Mouse (Mus musculus): ENCODE data around the gene Gls. TPM values are rescaled to one million over a fixed set of nuclear protein-coding genes. Genes with fewer than 3 reads are reported as not detected.
A peak's percentile ranks its signal among the peaks of the same experiment; 100 is the strongest.

The Gls gene
- polyA plus RNA-seq, 1 experiment from 2014 or later, result 4.7 TPM

- no peaks in the 10 kb centered on the region for H3K27me3 ChIP-seq (ENCODE audit: insufficient read depth, low read length)
- DNase-seq, result no peak
- peaks cover 98% of the 10 kb centered on the region for H3K36me3 ChIP-seq (replicated peaks; ENCODE audit: insufficient read depth, low read length)
- no peak overlapping the region for H3K4me3 ChIP-seq (ENCODE audit: low read depth, low read length)
- no peak overlapping the region for H3K27ac ChIP-seq (ENCODE audit: low read depth)
- 82% methylated on average over 7 of the region's 7 CpGs for WGBS (ENCODE audit: insufficient replicate concordance)
- H3K4me2 ChIP-seq (ENCODE audit: low read depth, low read length), result no peak overlapping the region
- H3K9ac ChIP-seq (replicated peaks), result no peak overlapping the region
- TF ChIP-seq CTCF (IDR thresholded peaks at IDR 0.05; ENCODE audit: low read depth), result no peak
- TF ChIP-seq EP300 (IDR thresholded peaks at IDR 0.05; ENCODE audit: low read depth), result no peak
- no peak for ATAC-seq
- no peaks in the 10 kb centered on the region for H3K9me3 ChIP-seq (ENCODE audit: low read length)
- no peaks in the 10 kb centered on the region for H3K4me1 ChIP-seq (ENCODE audit: insufficient read depth)
Measured at GRCm38 (mm10) chr1:52148178-52148577, 84.9 kb downstream of the Gls start.

GRCm38 (mm10) chr1:52147431-52147830 is 85.6 kb downstream of the Gls start:
- TF ChIP-seq CTCF (IDR thresholded peaks at IDR 0.05; ENCODE audit: low read depth) (no peak), EP300 (IDR thresholded peaks at IDR 0.05; ENCODE audit: low read depth) (no peak)
- Histone ChIP-seq H3K4me2 (ENCODE audit: low read depth, low read length) (no peak overlapping the region), H3K4me1 (ENCODE audit: insufficient read depth) (no peaks in the 10 kb centered on the region), H3K9ac (replicated peaks) (no peak overlapping the region), H3K36me3 (replicated peaks; ENCODE audit: insufficient read depth, low read length) (peaks cover 98% of the 10 kb centered on the region), H3K4me3 (ENCODE audit: low read depth, low read length) (no peak overlapping the region), H3K27ac (ENCODE audit: low read depth) (no peak overlapping the region), H3K27me3 (ENCODE audit: insufficient read depth, low read length) (no peaks in the 10 kb centered on the region), H3K9me3 (ENCODE audit: low read length) (no peaks in the 10 kb centered on the region)
- ATAC-seq (no peak), DNase-seq (no peak)
- WGBS (ENCODE audit: insufficient replicate concordance), result 84% methylated on average over 2 of the region's 2 CpGs

GRCm38 (mm10) chr1:52146214-52146970 is 86.6 kb downstream of the Gls start:
- ATAC-seq, result no peak
- H3K36me3 ChIP-seq (replicated peaks; ENCODE audit: insufficient read depth, low read length), result peaks cover 95% of the 10 kb centered on the region
- 60% methylated on average over 12 of the region's 12 CpGs for WGBS (ENCODE audit: insufficient replicate concordance)

GRCm38 (mm10) chr1:52144907-52145306 is 88.1 kb downstream of the Gls start:
- Histone ChIP-seq H3K4me3 (ENCODE audit: low read depth, low read length) (no peak overlapping the region), H3K27me3 (ENCODE audit: insufficient read depth, low read length) (no peaks in the 10 kb centered on the region), H3K9ac (replicated peaks) (no peak overlapping the region), H3K36me3 (replicated peaks; ENCODE audit: insufficient read depth, low read length) (peaks cover 94% of the 10 kb centered on the region), H3K27ac (ENCODE audit: low read depth) (no peak overlapping the region), H3K4me2 (ENCODE audit: low read depth, low read length) (no peak overlapping the region), H3K9me3 (ENCODE audit: low read length) (no peaks in the 10 kb centered on the region), H3K4me1 (ENCODE audit: insufficient read depth) (no peaks in the 10 kb centered on the region)
- no peak for DNase-seq
- TF ChIP-seq EP300 (IDR thresholded peaks at IDR 0.05; ENCODE audit: low read depth) (no peak), CTCF (IDR thresholded peaks at IDR 0.05; ENCODE audit: low read depth) (no peak)
- 80% methylated on average over 10 of the region's 10 CpGs for WGBS (ENCODE audit: insufficient replicate concordance)
- no peak for ATAC-seq

More at GRCm38 (mm10) chr1:52146214-52146970, 86.6 kb downstream of the Gls start:
- Histone ChIP-seq H3K4me1 (ENCODE audit: insufficient read depth) (no peaks in the 10 kb centered on the region), H3K9me3 (ENCODE audit: low read length) (no peaks in the 10 kb centered on the region), H3K27ac (ENCODE audit: low read depth) (no peak overlapping the region), H3K9ac (replicated peaks) (no peak overlapping the region), H3K4me3 (ENCODE audit: low read depth, low read length) (no peak overlapping the region), H3K4me2 (ENCODE audit: low read depth, low read length) (no peak overlapping the region), H3K27me3 (ENCODE audit: insufficient read depth, low read length) (no peaks in the 10 kb centered on the region)
- peak; percentile 73 for TF ChIP-seq CTCF (IDR thresholded peaks at IDR 0.05; ENCODE audit: low read depth)
- no peak for TF ChIP-seq EP300 (IDR thresholded peaks at IDR 0.05; ENCODE audit: low read depth)
- no peak for DNase-seq

- no peak overlapping the region for H3K4me2 ChIP-seq (ENCODE audit: low read depth, low read length)
- H3K27ac ChIP-seq (ENCODE audit: low read depth), result no peak overlapping the region
- ATAC-seq, result no peak
- TF ChIP-seq EP300 (IDR thresholded peaks at IDR 0.05; ENCODE audit: low read depth) (no peak), CTCF (IDR thresholded peaks at IDR 0.05; ENCODE audit: low read depth) (no peak)
- no peaks in the 10 kb centered on the region for H3K27me3 ChIP-seq (ENCODE audit: insufficient read depth, low read length)
- no peak overlapping the region for H3K9ac ChIP-seq (replicated peaks)
- H3K36me3 ChIP-seq (replicated peaks; ENCODE audit: insufficient read depth, low read length), result peaks cover 93% of the 10 kb centered on the region
- DNase-seq, result no peak
- no peak overlapping the region for H3K4me3 ChIP-seq (ENCODE audit: low read depth, low read length)
- WGBS (ENCODE audit: insufficient replicate concordance), result 91% methylated on average over 7 of the region's 7 CpGs
- no peaks in the 10 kb centered on the region for H3K9me3 ChIP-seq (ENCODE audit: low read length)
- H3K4me1 ChIP-seq (ENCODE audit: insufficient read depth), result no peaks in the 10 kb centered on the region
Measured at GRCm38 (mm10) chr1:52143596-52144156, 89.4 kb downstream of the Gls start.

GRCm38 (mm10) chr1:52143191-52143590 is 89.8 kb downstream of the Gls start:
- TF ChIP-seq EP300 (IDR thresholded peaks at IDR 0.05; ENCODE audit: low read depth), result no peak
- no peak for TF ChIP-seq CTCF (IDR thresholded peaks at IDR 0.05; ENCODE audit: low read depth)
- ATAC-seq (no peak), DNase-seq (no peak)
- no peaks in the 10 kb centered on the region for H3K4me1 ChIP-seq (ENCODE audit: insufficient read depth)
- H3K27me3 ChIP-seq (ENCODE audit: insufficient read depth, low read length), result no peaks in the 10 kb centered on the region
- no peak overlapping the region for H3K27ac ChIP-seq (ENCODE audit: low read depth)
- no peak overlapping the region for H3K4me2 ChIP-seq (ENCODE audit: low read depth, low read length)
- no peaks in the 10 kb centered on the region for H3K9me3 ChIP-seq (ENCODE audit: low read length)
- peaks cover 93% of the 10 kb centered on the region for H3K36me3 ChIP-seq (replicated peaks; ENCODE audit: insufficient read depth, low read length)
- 85% methylated on average over 4 of the region's 4 CpGs for WGBS (ENCODE audit: insufficient replicate concordance)
- no peak overlapping the region for H3K4me3 ChIP-seq (ENCODE audit: low read depth, low read length)
- no peak overlapping the region for H3K9ac ChIP-seq (replicated peaks)
